Mouse (Mus musculus): ENCODE measurements around the gene Wnk2.

The Wnk2 gene

DNA sequence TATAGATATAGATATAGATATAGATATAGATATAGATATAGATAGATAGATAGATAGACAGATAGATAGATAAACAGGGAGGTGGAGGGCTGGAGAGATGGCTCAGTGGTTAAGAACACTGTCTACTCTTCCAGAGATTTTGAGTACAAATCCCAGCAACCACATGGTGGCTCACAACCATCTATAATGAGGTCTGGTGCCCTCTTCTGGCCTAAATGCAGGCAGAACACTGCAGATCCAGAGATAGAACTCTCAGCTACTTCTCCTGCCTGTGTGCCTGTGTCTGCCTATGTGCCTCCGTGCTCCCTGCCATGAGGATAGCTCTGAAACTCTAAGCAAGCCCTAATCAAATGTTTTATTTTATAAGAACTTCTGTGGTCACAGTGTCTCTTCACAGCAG, 100.4 kb downstream of the Wnk2 start:
- no peak for DNase-seq (ENCODE audit: low spot score in 2 of 2)

DNA sequence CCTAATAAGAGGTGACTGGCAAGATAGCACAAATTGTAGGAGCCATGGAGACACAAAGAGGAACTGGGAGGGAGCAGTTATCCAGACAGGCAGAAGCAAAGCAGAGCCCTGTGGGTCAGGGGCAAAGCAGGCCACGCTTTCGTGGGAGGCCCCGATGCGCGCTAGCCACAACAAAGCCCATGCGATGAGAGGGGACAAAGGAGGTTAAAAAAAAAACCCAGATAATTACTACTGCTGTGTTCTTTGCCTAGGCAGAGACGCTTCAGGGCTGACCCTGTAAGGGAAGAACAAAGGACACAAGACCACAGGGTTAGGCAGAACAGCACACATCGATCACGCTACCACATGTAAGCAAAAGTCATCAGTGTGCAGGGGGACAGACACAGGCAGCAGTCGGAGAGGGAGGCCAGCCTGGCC, 103.7 kb downstream of the Wnk2 start:
- no peak for DNase-seq (ENCODE audit: low spot score in 2 of 2)

DNA sequence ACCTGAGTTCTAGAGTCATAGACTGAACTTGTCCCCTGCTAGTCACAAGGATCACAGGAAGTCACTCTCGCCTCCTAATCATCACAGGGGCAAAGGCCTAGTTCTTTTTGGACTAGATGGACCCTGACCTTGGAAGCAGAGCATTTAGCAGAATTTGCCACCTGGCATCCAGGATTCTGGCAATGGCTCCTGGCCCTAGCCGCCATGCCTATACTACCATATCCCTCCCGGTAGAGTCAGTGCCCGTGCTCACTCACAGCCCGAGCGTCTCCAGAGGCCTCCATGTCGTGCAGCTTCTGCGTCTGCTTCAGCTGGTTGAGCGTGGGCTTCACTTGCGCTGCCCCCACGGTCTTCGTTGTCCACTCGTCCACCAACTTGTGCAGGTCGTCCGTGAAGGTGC, 105.4 kb downstream of the Wnk2 start:
- no peak for DNase-seq (ENCODE audit: low spot score in 2 of 2)

DNA sequence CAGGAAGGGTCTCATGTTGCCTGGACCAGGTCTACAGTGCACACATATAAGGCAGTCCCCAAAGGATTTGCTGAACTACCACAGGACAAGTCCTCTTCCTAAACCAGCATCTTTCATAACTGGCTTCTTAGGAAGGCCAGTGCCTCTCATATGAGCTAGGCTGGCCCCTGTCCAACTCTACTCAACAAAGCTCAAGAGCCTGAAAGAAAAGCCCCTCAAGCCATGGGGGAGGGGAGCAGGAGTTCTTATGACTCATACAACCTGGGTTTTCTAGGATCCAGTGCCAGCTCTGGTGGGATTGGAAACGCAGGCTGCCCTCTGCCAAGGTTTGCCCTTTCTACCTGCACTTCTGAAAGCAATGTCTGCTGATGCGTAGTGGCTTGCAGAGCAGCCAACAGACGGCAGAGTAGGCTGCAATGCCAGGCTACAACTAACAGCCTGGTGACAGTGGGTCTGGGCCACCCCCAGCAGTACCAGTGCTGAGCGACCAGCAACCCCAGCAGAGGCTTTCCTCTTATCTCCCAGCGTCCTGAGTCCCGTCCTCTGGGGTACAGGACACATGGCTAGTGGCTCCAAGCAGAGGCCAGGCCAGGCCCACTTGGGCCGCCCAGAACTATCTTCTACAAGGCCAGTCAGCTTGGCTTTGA, 110.8 kb downstream of the Wnk2 start:
- DNase-seq (ENCODE audit: low spot score in 2 of 2) = no peak

DNA sequence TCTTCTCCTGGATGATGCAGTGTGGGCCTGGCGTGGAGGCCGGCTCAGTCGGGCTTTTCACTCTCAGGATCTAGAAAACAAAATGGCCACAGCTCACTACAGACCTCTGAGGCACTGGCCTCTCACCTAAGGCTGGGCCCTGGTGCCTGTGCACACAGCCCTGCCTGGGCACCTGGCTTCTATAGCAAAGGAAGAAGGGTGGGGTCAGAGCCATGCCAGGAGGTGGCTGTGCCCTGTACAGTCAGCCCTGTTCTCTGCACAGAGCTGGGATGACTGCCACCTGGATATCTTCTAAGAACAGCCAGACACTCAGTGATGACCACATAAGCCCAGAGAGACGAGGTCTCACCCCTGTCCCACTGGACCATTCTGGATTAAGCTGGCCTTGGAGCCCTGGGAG, 111.4 kb downstream of the Wnk2 start:
- DNase-seq (ENCODE audit: low spot score in 2 of 2) = no peak

DNA sequence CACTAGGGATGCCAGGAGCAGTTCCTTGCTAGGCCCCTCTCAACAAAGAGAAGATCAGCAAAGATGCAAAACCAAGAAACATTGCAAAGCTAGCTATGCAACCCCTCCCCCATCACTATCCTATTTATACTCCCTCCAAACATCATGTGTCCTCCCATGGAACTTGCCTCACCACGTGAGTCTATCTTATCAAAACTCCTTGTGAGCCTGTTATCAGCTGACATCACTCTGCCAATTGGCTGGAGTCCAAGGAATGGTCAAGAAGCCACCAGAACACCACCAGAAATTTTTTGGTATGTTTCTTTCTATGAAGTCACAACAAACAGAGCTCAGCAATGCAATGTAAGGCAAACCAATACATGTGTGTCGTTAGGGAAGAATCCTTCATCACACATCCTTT, 116.8 kb downstream of the Wnk2 start:
- no peak for DNase-seq (ENCODE audit: low spot score in 2 of 2)

DNA sequence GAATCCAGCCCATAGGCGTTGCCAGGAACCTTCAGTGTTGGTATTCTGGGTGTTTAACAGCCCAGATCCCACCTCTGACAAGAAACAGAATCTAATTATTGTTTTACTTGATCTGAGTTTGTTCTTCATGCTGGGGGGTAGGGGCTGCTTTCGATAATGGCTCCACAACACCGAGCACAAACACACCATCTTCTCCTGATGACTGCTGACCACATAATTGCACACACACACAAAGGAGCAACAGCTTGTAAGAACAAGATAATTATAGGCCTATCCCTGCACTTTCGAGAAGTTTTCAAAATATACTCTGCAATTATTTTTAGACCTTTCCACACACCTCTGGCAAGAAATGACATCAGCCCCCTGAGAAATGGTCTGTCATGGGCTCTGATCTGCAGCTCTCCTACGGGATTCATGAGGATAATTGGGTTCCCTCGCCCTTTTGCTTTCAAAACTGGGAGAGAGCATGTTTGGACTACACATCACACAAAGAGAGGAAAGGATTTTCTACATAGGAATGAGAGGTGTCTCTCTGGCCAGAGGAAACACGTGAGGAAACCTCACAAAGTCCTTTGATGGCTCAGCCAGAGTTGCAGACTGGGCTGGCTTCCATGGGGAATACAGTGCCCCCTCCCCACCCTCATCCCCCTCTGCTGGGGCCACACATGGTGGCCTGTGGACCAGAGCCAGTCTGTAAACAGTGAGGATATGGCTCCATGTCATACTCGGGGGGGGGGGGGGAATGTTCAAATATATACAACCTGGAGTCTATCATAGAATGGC, 118.9 kb downstream of the Wnk2 start:
- no peak for DNase-seq (ENCODE audit: low spot score in 2 of 2)

DNA sequence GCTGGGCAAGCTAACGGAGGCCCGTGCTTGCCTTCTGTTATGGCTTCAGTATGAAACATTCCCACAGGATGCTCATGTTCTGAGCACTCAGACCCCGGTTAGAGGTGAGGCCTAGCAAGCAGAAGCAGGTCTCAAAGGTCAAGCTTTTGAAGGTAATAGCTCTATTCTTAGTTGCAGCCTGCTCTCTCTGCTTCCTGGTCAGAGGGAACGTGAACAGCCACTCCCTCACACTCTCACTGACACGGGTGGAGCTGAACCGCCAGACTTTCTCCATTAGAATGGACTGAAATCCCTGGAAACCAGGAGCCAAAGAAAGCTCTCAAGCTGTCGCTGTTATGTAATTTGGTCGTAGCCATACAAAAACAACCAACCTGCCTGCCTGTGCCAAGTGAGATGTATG, 120.8 kb downstream of the Wnk2 start:
- DNase-seq (ENCODE audit: low spot score in 2 of 2) = no peak

DNA sequence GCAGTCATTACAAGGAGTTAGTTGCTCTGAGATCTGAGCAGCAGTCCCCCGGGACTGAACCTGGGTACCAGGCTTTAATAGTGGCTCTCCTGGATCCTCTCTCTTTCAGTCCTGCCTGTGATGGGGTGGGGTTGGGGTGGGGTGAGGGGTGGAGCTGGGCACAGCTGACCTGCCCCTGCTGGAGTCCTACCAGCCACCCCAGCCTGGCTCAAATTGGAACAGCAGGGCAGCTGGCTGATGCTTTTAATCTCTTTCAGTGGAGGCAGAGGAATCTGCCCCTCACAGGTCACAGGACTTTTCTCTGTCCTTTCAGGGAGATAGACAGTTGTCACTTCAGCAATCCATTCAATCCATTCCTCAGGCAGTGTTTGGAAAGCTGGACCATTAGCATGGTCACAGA, 122.3 kb downstream of the Wnk2 start:
- no peak for DNase-seq (ENCODE audit: low spot score in 2 of 2)

DNA sequence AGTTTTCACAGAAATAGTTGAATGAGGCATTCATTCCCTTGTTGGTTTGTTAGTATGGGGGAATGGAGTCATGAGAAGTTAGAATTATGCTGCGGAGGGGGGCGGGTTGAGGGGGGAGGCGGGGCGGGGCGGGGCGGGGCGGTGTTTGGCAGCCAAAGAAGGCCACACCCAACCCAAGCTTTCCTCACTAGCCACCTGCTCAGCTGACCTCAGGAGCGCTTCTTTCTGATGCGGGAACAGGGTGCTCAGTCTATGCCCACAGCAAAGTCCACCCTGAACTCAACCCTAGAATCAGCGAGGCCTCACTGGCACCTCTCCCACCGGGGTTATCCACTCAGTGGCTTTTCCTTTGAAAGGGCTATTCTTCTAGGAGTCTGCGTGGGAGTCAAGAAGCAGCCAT, 123.1 kb downstream of the Wnk2 start:
- DNase-seq (ENCODE audit: low spot score in 2 of 2) = no peak

DNA sequence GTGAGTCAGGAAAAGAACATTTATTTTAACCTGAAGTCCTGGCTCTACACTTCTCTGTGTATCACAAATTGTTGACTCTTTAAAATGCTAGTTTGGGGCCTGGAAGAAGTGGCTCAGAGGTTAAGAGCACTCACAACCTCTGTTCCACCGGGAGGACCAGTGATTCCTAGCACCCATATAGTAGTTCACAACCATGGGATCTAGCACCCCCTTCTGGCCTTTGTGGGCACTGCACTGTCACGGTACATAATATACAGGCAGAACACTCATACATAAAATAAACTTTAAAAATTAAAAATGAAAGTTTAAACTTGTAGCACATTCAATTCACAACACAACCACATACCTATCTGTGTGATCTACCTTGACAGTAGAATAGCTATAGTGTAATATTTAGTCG, 126.1 kb downstream of the Wnk2 start:
- no peak for DNase-seq (ENCODE audit: low spot score in 2 of 2)

DNA sequence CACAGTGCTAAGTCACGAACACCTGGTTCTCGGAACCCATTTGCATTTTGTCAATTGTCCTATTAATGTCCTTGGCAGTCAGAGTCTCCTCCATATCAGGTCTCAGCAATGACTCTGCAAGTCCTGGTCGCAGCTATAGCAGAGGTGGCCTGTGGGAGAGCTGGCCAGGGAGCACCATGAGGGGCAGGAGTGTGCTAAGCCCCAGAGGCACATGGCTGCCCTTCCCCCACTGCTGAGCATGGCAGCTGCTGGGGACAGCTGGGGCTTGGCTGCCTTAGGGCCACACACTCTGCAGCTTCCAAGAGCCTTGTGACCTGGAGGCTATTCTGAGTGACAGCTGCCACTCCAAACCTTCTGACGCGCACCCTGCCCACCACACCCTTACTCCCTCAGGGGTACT, 127.7 kb downstream of the Wnk2 start:
- no peak for DNase-seq (ENCODE audit: low spot score in 2 of 2)

DNA sequence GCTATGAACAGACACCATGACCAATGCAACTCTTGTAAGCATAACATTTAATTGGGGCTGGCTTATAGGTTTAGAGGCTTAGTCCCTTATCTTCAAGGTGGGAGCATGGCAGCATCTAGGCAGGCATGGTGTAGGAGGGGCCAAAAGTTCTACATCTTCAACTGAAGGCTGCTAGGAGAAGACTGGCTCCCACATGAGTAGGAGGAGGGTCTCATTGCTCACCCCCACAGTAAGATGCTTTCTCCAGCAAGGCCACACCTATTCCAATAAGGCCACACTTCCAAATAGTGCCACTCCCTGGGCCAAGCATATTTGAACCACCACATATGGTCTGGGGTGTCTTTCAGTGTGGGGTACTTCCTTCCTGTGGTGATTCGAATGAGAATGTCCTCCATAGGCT, 130.4 kb downstream of the Wnk2 start:
- DNase-seq (ENCODE audit: low spot score in 2 of 2) = no peak

DNA sequence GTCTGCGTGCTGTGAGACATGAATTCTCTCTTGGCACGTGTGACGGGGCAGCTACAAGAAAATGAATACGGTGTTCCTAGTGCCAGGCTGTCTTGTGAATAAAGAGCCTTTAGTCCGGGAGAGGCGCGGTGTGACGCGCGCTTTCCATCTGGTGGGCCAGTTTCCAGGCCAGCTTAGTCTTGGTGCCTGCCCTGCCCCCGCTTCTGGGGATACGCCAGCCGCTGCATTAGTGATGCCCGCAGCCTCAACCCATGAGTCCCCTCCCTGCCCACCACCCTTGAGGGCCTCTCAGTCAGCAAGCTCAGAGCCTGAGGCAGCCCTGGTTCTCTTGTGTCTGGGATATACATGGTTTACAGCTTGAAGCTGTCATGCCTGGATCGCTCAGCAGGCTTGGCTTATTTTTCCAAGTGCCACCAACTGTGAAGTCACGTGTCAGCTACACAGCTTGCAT, 131.5 kb downstream of the Wnk2 start:
- peak; percentile 21 to 45 for DNase-seq (ENCODE audit: low spot score in 2 of 2)

DNA sequence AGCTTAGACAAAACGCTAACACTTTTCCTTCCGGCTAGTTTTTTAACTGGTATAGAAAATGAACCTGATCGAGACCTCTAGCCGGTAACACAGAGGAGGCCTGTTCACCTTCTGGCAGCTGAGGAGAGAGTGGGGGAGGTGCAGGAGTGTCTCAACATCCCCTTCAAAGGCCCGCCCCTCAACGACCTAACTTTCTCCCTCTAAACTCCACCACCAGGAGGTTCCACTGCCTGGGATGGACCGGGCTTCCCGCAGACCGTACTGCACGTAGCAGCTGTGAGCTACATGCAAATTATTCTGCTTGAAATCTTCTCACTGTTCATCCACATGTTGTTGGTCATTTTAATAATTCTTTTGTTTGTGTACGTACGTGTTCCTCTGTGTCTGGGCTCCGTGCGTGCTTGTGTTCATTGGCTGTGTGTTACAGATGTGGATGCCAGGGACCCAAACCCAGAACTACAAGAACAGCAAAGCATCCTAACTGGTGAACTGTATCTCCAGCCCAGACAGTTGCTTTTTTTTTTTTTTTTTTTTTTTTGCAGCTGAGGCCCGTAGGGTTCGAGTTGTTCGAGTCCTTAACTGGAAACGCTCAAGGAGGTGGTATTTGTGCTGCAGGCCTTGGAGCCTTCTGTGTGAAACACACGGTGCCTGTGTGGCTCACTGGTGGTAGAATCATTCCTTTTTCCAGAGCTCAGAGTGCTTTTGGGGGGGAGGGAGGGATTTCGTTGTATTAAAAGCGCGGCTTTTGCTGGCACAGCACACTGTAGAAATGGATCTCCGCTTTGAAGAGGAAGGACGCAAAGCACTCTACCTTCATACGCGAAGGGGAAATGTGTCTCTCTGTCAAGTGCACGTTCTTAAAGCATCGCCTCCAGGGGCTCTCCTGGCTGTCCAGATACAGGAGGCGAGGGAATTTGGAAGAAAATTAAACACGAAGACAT, 132.2 kb downstream of the Wnk2 start:
- DNase-seq (ENCODE audit: low spot score in 2 of 2) = no peak

DNA sequence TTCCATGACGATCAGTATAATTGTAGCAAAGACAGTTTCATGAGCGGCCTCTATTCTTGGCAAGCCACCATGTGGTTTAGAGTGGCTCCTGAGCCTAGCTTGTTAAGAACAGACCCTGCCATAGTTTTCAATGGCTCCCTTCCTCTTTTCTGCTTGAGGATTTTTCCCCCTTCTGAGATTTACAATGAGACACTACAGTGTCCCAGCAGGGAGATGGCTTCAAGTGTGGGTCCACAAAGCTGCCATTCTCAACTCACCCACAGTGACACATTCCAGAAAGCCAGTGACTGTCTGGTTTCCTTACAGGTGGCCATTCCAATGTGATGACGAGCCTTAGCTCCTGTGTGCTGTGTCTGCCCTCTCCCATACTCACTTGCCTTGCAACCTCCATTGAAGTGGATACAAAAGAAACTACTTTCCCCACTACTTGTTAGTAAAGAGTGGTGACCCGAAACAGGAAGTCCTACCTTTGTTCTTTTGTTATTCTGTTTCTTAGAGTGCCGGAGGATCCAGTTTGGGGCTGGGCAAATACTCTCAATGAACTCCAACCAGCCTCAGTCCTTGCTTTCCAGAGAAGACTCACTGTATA, 134.5 kb downstream of the Wnk2 start:
- no peak for DNase-seq (ENCODE audit: low spot score in 2 of 2)

DNA sequence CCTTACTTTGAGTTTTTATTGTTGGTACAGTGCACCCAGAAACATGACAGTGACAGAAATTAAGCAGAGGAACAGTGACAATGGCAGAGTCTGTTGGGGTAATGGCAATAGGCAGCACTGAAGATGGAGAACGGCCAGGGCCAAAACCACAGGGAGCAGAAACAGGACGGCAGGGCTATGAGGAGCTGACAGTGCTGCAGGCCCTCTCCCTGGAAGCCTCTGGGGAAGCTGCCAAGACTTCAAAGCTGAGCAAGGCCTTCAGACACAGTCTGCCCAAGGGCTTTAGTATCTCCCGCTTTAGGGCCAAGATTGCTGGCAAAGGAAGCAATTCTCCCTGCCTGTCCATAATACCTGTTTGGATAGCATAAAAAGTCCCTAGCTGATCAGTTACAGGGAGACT, 146.1 kb downstream of the Wnk2 start:
- DNase-seq (ENCODE audit: low spot score in 2 of 2) = no peak

DNA sequence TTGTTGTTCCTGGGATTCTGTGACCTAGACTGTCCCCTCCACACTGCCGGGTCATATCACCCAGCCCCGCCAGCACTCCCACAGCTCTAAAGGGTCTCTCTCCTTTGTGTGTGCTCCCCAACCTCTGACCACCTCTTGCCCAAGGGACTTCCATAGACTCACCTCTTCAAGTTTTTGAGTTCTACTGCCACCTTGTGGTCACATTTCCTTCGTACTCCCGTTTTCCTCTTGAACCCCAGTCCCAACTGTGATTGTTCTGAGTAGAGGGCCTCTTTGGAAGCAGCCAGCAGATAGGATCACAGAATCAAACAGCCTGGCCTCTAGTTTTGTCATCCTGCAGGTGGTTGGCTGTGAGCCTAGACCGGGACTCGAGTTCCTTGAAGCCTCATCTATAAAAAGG, 149.2 kb downstream of the Wnk2 start:
- peak in 1 of 2 experiments; percentile 45 for DNase-seq (ENCODE audit: low spot score in 2 of 2)

DNA sequence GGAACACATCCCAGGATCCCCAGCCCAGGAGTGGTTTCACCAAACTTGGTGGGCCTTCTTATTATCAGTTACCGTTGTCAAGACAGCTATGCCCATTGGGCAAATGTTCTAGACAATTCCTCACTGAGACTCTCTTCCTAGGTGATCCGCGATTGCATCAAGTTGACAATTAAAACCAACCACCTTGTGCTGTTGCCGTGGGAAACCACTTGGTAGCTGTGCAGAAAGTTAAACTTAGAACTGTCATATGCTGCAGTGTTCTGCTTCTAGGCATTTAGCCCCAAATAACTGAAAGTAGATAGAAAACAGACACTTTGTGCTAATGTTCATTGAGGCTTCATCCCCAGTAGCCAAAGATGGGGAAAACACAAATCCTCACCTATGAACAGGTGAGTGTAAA, 151.1 kb downstream of the Wnk2 start:
- no peak for DNase-seq (ENCODE audit: low spot score in 2 of 2)

DNA sequence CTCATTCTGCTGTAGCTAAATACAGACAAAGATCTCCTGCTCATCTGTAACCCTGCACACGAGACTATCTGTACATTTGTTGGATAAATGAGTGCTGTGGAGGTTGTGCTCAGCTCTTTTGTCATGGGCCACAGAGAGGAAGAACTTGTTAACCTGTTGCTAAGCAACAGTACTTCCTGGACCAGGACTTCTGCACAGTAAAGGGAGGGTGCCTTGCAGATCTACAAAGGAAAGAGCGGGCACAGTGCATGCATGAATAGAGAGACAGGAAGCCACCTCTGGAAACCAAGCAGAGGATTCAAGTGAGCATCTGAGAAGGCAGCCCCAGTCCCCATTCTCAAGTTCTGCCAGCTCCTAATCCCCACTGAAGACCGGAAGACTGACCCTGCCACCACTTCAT, 152.9 kb downstream of the Wnk2 start:
- no peak for DNase-seq (ENCODE audit: low spot score in 2 of 2)

DNA sequence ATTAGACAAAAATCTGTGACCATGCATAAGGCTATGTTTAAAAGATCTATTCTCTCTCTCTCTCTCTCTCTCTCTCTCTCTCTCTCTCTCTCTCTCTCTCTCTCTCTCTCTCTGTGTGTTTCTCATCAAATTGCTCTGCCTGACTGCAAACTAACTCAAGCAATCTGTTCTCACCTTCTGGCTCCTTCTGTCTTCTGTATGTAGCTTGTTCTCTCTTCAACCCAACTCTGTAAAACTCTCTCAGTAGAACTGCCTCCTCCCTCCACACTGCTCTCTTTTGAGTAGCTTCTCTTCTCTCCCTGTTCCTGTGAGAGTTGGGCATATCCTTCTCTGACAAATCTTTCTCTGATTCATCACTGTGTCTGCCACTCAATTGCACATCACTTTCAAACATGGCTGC, 154.9 kb downstream of the Wnk2 start:
- DNase-seq (ENCODE audit: low spot score in 2 of 2) = no peak

DNA sequence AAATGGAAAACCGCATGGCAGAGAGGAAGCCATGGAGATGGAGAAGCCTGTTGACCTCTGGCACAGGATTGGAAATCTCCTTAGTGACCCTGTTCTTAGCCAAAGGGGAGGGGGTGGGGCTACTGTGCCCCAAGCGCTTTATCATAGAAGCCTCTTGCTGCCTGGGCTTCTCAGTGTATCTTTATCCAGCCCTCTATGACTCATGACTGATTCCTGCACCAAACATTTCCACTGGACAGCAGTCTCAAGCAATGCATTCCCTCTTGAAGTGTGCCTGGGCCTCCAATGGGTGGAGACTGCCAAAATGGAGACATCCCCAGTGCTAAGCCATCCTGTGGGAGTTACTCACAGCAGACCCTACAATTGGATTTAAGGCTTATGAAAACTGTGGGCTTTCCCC, 157.7 kb downstream of the Wnk2 start:
- no peak for DNase-seq (ENCODE audit: low spot score in 2 of 2)
